Mouse (Mus musculus) monocyte, adult 5-6 weeks (primary cell): ENCODE results near the gene Rps16. TPM values are rescaled to one million over a fixed set of nuclear protein-coding genes. Genes with fewer than 3 reads are reported as not detected.

Experiments
- ATAC-seq: fragments of 153-309, 156-312 bp; replicated peaks from 2 replicates; pipeline ENCODE4 v1.8.0; 2017; ENCODE audit warnings: mild to moderate bottlenecking; ENCODE audit not compliant: low TSS enrichment, insufficient number of reproducible peaks, severe bottlenecking, poor library complexity, low FRiP score
- total RNA-seq: library from RNA; stranded (forward); fragments of 200-1000, 200-491, 200-594 nt; gene quantifications from 3 replicates; pipeline ENCODE4 v1.2.3, GENCODE M21; 2017

Gene Rps16
- total RNA-seq, 1 experiment from 2014 or later = 723 TPM

DNA sequence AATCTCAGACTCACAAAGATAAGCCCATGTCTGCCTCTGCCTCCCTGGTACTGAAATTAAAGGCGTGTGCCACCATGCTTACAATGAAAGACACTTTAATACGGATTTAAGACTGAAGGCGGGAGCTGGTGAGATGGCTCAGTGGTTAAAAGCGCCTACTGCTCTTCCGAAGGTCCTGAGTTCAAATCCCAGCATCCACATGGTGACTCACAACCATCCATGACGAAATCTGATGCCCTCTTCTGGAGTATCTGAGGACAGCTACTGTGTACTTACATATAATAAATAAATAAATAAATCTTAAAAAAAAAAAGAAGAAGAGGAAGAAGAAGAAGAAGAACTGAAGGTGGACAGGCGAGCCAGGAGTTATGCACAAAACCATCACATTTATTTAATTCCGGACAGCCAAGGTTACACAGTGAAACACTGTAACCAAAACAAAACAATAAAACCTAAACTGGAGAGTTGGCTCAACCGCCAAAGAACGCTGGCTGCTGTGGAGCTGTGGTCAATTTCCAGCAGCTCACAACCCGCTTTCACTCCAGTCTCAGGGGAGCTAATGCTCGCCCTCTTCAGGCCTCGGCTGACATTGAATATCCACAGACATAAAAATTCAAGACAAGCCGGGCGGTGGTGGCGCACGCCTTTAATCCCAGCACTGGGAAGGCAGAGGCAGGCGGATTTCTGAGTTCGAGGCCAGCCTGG, 11.1 kb upstream of the Rps16 start:
- ATAC-seq = peak; percentile 44

DNA sequence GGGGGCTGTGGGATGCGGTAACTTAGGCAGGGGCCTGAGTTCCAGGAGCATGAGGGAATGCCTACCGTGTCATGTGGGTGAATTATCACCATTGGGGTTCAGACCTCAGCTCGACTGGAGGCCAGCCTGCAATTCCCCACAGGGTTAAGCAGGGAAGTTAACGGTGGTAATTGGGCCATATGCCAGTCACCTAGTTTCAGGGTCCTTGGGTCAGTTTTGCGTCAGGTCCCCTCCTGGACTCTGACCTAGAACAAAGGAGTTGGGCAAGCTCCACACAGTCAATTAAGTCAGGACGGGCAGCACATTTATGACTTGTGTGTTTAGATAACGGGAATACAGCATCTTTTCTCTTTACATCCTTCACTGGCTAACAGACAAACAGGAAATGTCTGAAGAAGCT, 9.1 kb upstream of the Rps16 start:
- no peak for ATAC-seq

DNA sequence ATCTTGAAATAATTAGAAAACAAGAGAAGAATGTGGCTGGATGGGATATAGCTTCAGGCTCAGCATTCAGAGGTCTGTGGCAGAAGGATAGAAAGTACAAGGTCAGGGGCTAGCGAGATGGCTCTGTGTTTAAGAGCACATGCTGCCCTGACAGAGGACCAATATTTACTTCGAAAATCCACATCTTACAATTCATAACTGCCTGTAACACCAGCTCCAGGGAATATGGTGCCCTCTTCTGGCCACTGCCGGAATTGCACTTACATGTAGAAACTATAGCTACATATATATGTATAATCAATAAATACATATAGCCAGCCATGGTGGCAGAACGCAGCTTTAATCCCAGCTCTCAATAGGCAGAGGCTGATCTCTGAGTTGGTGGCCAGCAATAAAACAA, 5.8 kb upstream of the Rps16 start:
- ATAC-seq = peak; percentile 70

DNA sequence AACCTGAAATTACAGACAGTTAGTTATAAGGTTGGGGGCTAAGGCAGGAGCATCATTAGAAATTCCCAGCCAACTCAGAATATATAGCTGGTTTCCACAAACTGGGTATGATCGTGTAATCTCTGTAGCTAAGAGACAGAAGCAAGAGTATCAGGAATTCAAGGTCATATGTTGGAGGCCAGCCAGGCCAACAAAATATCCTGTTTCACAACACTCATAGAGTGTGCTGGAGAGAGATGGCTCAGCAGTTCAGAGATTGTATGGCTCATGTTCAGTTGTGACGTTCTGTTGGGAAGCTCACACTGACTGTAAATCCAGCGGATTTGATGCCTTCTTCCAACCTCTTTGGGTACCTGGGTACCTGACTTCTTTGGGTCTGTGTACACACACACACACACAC, 2.7 kb upstream of the Rps16 start:
- no peak for ATAC-seq

DNA sequence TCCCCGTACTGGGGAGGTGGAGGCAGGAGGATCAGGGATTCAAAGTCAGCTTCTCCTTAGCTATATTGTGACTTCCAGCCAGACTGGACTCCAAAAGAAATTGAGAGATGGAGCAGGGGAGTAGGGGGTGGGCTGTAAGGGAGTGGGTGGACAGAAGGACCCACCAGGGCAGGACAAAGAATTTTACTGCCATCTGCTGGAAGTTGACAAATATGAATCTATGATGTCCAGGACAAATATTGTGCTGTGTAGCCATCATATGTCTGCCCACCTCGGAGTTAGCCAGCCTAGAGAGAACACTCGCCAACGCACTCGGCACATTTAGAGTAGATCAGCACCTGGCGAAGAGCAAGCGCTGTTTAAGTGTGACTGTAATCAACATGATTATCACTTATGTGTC, 1.9 kb upstream of the Rps16 start:
- ATAC-seq = no peak

DNA sequence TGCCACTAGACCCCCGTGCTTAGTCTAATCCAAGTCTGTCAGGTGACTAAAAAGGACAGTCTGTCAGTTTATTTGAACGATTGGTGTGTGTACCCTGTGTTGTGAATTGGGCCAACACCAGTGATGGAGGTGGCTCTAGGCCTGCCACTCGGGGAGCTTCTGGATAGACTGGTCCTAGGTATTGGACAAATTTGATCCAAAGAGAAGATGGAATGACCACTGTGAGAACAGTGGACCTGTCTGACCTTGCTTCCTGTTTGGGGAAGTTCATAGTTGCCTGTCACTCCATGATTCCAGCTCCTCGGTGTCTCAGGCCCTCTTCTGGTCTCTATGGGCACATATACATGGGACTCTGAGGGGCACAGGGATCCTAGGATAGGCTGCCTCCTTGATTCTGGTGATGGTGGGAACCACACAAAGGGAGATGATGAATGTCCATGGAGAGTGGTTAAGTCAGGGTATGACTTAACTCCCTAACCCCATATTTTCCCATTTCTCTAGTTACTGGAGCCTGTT, 1.3 kb downstream of the Rps16 start:
- ATAC-seq = no peak

DNA sequence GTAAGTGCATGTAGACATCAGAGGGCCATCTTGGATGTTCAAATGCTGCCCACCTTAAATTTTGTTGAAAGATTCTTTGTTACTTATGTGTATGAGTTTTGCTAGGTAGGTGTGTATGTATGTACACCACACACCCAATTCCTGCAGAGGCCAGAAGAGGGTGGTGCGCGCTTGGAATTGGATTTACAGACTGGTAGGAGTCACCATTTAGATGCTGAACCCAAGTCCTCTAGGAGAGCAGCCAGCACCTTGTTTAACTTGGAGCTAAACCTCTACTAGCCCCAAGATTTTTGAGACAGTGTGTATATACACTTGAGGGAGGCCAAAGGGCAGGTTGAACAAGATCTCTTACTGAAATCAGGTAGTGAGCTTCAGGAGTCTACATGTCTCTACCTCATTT, 2.8 kb downstream of the Rps16 start:
- no peak for ATAC-seq

DNA sequence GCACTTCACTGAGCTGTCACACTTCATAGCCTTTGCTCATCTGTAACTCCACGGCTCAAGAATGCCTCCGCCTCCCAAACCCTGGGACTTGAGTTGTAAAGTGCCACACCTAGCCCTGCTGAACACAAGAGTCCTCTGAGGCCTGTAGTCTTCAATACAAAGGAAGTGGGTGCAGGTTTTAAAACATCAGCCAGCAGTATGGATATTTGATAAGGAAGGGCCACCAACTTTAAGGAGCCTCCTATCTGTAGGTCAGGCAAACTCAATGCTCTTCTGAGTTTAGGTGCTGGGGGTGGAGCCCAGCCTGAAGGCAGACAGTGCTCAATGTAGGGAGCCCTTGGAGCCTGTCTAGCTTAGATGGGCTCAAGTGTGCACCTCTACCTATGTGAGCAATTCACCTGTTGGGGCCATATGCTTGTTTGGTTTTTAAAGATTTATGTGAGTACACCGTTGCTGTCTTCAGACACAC, 3.7 kb downstream of the Rps16 start:
- no peak for ATAC-seq

DNA sequence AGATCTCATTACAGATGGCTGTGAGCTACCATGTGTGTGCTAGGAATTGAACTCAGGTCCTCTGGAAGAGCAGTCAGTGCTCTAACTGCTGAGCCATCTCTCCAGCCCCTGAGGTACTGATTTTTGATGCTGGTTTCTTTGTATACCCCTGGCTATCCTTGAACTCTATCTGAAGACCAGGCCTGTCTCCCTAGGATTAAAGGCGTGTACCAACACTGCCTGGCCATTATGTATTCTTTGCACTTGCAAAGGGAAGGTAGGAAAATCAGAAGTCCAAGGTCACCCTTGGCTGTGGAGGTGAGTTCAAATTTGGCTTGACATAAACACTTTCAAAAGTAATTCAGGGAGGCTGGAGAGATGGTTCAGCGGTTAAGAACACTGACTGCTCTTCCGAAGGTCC, 4.1 kb downstream of the Rps16 start:
- ATAC-seq = no peak

DNA sequence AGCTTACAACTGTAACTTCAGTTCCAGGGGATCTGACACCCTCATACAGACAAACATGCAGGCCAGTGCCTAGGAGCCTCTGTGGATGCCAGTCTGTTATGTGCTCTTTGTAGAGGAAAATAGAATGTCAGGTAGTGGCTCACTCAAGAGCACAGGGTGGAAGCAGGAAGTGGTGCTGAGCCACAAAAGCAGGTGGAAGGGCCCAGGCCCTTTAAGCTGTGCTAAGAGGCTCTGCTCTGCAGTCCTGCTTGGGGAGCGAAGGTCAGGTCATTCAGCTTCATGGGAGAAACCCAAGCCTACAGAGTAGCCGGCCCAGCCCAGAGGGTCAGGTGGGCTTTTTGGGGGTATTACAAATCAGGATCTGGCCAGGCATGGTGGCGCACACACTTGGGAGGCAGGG, 4.8 kb downstream of the Rps16 start:
- ATAC-seq = no peak

DNA sequence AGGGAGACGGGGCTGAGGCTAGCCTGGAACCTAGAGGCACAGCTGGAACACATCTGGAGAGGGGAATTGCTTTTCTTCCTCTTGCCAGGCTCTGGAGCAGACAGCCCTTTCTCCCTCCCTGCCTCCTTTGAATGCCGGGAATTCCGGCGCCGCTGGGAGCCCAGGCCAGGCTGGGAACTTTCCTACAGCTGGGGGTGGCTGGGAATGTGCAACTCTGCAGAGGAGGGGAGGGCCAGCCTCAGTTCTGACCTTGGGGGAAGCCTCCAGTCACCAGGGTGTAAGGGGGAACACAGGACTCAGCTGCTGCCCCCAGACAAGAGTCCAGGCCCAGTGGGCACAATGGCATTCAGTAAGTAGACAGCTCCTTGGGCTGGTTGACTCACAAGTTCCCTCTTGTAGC, 6.5 kb downstream of the Rps16 start:
- no peak for ATAC-seq

DNA sequence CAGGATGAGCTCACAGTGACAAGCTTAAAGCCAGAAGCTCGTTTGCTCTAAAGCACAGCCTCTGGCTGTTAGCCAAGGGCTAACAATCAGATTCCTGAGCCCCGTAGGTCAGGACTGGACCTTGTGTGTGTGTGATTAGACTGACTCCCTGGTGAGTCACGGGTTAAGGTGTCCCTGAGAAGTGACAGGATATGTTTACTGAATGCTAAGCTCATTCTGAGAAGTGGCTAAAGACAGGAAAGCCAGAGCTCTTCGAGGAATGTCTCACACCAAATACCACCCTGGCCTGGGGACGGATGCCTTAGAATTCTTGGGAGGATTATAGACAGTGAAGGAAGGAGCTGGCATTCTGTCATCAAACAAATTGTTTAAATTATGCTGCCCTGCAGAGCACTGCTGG, 7.5 kb downstream of the Rps16 start:
- no peak for ATAC-seq

DNA sequence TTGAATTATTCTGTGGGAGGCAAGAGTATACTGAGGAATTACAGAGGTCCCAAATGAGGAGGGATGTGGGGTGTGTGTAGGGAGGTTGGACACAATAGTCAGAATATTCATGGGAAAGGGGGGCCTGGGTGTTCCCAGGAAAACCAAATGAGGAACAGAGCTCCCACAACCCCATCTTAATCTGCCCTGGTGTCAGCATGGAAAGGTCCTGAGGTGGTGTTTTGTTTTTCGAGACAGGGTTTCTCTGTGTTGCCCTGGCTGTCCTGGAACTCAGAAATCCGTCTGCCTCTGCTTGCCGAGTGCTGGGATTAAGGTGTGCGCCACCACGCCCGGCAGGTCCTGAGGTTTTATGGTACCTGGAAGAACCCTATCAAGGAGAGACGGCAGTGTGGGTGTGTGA, 8.0 kb downstream of the Rps16 start:
- no peak for ATAC-seq

DNA sequence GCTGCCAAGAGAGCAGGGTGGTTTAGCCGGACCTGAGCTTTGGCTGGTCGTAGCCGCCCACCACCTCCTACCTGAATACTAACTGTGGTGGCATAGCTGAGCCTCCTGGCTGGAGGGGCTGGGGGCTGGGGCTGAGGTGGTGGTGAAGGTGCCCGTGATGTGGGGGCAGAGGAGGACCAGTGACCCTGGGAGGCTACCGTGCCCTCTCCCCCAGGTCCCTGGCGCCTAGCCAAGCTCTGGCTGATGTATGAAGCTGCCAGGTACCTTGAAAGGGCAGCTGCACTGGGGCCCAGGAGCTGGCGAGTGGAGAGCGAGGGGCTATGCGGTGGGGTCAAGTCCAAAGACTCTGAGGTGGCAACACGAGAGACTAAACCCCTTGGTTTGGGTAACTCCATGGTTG, 9.4 kb downstream of the Rps16 start:
- ATAC-seq = no peak

DNA sequence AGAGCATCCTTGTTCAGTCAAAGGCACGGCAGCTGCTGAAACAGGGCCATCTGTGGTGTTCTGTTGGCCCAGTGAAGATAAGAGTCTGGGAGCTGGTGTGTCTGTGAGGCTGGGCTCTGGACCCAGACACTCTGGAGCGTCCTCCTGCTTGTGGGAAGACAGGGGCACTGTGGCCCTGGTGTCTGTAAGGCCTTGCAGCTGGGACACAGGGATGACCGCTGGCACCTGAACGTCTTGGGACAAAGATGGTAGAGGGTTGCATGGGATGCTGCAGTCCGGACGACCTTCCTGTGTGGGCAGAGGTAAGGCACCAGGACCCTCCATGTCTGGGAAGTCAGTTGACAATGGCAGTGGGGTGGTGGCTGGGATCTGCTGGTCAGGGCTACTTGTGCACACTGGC, 9.8 kb downstream of the Rps16 start:
- no peak for ATAC-seq

DNA sequence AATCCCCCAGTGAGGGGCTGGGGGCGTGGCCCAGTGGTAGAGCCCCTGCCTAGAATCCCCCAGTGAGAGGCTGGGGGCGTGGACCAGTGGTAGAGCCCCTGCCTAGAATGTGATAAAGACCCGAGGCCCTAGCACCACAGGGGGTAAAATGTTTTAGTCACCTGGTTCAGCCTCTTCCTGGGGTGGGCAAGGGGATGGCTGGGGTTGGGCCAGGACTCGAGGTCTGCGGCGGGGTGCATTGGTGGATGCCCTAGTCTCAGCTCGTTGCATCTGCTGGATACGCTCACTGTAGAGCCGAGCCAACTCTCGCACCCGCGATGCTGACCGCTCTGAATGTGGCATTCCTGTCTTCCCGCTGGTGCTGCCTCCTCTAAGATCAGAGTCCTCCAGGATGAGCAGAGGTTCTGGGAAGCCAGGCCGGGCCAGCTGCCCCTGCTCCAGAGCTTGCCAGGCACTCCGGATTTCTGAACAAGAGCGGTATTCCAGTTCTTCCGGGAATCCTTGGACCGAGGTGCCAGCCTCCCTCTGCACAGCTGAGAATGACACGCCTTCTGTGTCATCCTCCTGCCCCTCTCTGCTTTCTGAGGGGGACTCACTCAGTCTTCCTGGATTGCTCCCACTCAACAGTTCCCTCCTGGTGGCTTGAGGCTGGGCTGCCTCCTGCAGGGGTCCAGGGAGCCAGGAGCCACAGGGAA, 11.3 kb downstream of the Rps16 start:
- ATAC-seq = no peak

DNA sequence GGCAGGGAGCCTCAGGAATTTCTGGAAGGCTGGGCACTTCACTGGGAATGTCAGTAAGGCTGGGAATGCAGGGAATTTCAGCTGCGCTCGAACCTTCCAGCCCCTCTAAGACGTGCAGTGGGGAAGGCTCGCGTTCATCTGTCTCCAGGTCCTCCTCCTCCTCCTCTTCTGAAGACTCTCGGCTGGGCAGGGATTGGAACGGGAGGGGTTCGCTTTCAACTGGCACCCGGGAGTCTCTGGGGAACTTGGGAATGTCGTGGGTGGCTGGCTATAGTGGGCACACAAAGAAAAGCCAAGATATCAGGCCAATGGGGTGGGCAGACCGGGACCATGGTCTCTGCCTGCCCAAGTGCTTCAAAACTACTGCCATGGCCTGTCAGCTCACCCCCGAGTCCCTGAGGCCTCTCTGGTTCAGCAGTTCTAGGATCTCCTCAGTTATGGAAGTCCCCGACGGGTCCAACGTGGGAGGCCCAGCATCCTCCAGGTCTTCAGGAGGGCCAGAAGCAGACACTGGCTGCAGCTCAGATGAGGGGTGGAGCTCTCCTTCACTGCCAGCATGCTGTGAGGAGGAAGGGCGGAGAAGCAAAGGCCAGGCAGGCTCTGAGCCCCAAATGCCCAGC, 12.1 kb downstream of the Rps16 start:
- ATAC-seq = no peak

DNA sequence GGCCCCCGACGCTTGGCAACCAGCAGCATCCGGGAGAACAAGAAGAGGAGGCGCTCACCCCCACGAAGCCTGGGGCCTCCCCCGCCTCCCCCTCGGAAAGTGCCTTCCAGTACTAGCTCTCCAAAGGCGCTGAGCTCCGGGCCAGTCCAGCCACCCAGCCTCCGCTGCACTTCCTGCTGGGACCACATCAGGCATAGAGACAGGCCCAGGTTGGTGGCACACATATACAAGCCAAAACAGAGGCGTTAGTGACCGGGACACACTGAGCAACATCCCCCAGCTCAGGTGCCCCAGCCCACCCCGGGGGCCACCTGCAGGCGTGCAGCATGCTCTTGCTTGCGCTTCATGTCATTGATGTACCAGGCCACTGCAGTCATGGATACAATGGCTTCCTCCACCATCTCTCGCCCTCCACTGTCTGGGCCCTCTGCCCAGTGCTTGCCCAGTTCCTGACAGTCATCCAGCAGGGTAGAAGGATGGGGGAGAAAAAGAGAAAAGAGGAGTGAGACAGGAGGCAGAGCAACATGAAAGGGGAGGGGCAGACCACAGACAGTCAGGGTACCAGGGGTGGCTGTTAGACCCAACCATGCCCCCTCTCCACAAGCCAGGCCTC, 17.3 kb downstream of the Rps16 start:
- no peak for ATAC-seq

DNA sequence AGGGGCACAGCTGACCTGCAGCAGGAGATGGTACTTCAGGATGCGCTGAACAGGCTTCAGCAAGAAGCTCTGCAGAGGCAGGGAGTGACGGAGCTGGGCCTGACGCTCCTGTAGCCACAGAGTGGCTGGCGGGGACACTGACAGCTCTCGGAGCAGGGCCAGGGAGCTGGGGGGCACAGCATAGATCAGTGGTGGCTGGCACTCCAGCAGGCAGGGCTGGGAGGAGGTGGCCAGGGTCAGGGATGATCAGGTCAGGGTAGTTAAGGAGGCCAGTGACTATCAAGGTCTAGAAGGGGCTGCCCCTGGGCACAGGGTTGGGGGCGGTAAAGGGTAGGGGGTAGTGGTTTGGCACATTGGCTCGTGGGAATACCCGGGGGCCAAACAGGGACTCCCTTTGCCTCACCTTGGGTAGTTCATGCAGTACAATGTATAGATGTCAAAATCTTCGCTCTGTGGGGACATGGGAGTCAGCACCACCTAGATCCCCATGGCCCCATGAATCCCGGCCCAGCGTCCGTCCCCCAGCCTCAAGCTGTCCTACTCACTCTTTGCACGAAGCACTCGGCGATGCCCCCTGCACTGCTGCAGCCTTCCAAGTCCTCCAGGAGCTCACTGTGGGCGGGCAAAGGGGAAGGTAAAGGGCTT, 17.9 kb downstream of the Rps16 start:
- ATAC-seq = no peak
